Mouse (Mus musculus) macrophage (primary cell): ENCODE results near the gene 2210016F16Rik. TPM values are rescaled to one million over a fixed set of nuclear protein-coding genes. Genes with fewer than 3 reads are reported as not detected.

ENCODE experiments used
- H3K27ac ChIP-seq: fragments of 350-480 bp; formaldehyde crosslinking; 2 replicates; pipeline ENCODE4 v1.9.0; 2021
- H3K36me3 ChIP-seq: fragments of 350-480 bp; formaldehyde crosslinking; 2 replicates; pipeline ENCODE4 v1.9.0; 2021; ENCODE audit errors: inconsistent target
- H3K4me3 ChIP-seq: fragments of 350-480 bp; formaldehyde crosslinking; 2 replicates; pipeline ENCODE4 v1.9.0; 2021; ENCODE audit errors: inconsistent target
- H3K79me2 ChIP-seq: fragments of 350-480 bp; formaldehyde crosslinking; 2 replicates; pipeline ENCODE4 v1.9.0; 2021; ENCODE audit errors: inconsistent target
- WGBS: methylation state at CpG from one replicate; pipeline ENCODE4 v1.1.7; 2026; ENCODE audit warnings: inconsistent platforms; ENCODE audit not compliant: missing documents; 5-methylcytosine and 5-hydroxymethylcytosine counted together
- polyA plus RNA-seq: library from polyadenylated mRNA; stranded (reverse); fragments of 250-400 nt; gene quantifications from 3 replicates; pipeline ENCODE4 v1.2.4, GENCODE M21; 2018; ENCODE audit warnings: inconsistent platforms
- total RNA-seq, 78 experiments: library from RNA; depleted of rRNA; stranded (reverse); fragments of 250-400 nt; gene quantifications; 1 replicate in 9 of 78; 2 replicates in 24 of 78; 3 replicates in 43 of 78; 4 replicates in 2 of 78; pipeline ENCODE4 v1.2.4; 2018; ENCODE audit warnings: inconsistent platforms in 56 of 78

The 2210016F16Rik gene
- 10 to 100 TPM in 3 of 26 experiments, 1 to 10 TPM in 23; 1.1 to 11.1 (median 4.3) TPM for total RNA-seq (2018; cell fraction: chromatin; rRNA removed)
- 10 to 100 TPM; 13.8 to 29.2 (median 20.9) TPM for total RNA-seq (2018; cell fraction: cytosol; rRNA removed)
- total RNA-seq (2018; cell fraction: nucleus; rRNA removed): 10 to 100 TPM in 13 of 26 experiments, 1 to 10 TPM in 13; 4.3 to 23.7 (median 9.6) TPM
- polyA plus RNA-seq: 14.0 to 26.7 TPM (median 16.3 TPM) in 3 replicates

DNA sequence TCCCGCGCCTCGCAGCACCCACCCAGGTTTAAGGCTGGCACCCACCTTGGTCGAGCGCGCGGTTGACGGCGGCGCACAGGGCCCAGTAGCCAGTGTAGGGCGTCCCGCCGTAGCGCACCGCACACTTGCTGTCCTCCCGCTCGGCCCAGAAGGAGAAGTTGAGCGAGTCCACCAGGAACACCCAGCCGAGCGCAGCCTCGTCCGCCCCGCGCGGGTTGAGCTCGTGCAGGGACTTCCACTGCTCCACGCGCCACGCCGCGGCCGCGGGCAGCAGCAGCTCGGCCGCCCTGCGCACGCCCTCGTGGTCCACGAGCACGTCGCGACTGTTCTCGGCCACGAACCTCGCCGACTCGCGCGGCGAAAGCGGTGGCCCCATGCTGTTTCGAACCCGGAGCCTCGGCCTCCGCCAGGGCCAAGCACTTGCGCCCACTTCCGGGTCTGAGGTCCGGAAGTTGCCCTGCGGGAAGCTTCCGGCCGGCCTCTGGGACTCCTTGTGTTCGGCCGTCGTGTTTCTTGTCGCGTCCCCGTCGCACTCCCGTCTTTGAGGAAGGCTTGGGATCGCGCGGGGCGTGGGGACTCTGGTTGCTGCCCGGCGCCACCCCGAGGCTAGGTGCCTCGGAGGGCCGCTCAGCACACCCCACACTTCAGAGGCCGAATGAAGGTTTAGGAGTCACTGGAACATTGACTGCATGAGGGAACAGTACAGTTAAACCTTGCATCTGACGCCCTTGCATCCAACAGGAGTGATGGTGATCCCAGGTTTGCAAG, at the start of gene 2210016F16Rik:
2210016F16Rik (minus strand) TSS at position 447 of the 768 bp plus-strand sequence.
- WGBS: 3% methylated on average over 80 of the region's 80 CpGs
- H3K79me2 ChIP-seq: peaks cover 10% of the 10 kb centered on the region; the same call in 1 of the 2 replicates
- H3K36me3 ChIP-seq: peaks cover 28% of the 10 kb centered on the region
- H3K27ac ChIP-seq: no peak within 1 kb of the TSS
- H3K4me3 ChIP-seq: peak within 1 kb of the TSS; percentile 31

DNA sequence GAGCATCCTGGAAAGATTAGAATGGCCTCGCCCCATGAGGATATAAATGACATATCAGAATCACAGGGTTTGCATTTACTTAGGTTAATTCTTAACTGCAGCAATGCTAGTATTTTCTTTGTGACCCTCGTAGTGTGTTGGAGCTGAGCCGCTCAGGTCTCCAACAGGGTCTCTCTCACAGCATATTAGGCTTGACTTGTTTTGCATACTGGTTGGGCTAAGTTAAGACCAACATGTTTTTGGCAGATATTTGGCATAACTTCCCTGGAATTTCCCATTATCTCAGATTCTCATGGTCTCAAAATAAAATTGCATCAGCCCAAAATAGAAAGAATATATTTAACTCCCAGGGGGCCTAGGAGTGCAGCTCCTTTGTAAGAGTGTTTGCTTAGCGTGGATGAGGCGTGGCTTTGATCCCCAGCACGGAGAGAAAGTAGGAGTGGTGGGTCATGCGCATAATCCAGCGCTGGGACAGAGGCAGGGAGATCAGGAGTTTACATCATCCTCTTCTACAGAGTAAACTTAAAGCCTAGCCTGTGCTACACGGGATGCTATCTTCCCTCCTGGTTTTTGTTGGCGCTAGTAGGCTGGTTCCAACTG, 38.1 kb upstream of the 2210016F16Rik start:
- no peaks in the 10 kb centered on the region for H3K36me3 ChIP-seq
- 71% methylated on average over 10 of the region's 10 CpGs for WGBS
- no peak overlapping the region for H3K27ac ChIP-seq
- H3K4me3 ChIP-seq: no peak overlapping the region
- no peaks in the 10 kb centered on the region for H3K79me2 ChIP-seq

DNA sequence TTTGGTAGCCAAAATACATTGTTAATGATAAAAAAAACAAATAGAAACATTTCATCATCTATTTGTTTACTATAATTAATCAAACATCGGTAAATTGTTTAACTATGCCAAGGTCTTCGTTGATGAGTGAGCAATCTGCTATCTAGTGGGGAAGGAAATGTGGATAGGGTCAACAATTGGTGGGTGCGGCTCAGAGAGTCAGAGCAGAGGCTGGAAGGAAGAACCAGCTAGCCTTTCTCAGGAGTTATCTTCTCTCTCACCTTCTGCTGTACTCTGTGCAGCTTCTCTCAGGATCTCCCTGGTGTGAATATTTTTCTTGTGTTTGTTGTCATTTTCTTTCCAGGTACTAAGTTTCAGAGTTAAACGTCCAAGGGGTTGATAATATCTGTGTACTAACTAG, 37.2 kb upstream of the 2210016F16Rik start:
- no peaks in the 10 kb centered on the region for H3K79me2 ChIP-seq
- H3K27ac ChIP-seq: no peak overlapping the region
- 87% methylated on average over 4 of the region's 4 CpGs for WGBS
- H3K4me3 ChIP-seq: no peak overlapping the region
- H3K36me3 ChIP-seq: no peaks in the 10 kb centered on the region

DNA sequence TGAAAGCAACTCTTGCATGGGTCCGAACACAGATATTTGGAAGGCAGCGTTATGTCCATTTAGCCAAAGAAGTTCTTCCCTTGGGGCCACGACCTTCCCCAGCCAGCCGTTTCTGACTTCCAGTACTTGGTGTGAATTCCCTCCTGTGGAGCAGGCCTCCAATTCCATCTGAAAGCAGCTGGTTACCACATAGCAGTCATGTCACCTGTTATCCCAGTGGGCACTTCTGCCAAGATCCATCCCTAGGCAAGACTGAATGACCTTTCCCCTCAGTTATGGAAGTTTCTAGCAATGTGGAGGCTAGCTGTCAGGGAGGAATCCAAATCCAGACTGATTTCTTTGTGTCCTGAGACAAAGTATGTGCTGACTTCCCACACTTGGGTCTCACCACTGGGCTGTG, 36.0 kb upstream of the 2210016F16Rik start:
- no peaks in the 10 kb centered on the region for H3K79me2 ChIP-seq
- no peak overlapping the region for H3K27ac ChIP-seq
- H3K4me3 ChIP-seq: no peak overlapping the region
- H3K36me3 ChIP-seq: no peaks in the 10 kb centered on the region
- 92% methylated on average over 4 of the region's 4 CpGs for WGBS

DNA sequence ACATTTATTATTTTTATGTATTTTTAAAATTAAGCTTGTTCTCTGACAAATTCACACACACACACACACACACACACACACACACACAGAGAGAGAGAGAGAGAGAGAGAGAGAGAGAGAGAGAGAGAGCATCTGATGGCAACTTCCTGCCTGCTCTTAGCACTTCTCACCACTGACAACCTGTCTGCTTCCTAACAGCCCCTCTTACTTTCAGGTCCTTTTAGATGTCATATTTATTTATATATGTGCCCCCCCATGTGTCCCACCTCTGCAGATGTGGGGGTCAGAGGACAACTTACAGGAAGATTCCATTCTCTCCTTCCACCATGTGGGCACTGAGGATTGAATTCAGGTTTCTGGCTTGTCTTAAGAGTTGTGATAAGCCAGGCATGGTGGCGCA, 34.2 kb upstream of the 2210016F16Rik start:
- Histone ChIP-seq H3K27ac (no peak overlapping the region), H3K79me2 (no peaks in the 10 kb centered on the region), H3K4me3 (no peak overlapping the region), H3K36me3 (no peaks in the 10 kb centered on the region)
- WGBS: 89% methylated on average over 1 of the region's 1 CpGs

DNA sequence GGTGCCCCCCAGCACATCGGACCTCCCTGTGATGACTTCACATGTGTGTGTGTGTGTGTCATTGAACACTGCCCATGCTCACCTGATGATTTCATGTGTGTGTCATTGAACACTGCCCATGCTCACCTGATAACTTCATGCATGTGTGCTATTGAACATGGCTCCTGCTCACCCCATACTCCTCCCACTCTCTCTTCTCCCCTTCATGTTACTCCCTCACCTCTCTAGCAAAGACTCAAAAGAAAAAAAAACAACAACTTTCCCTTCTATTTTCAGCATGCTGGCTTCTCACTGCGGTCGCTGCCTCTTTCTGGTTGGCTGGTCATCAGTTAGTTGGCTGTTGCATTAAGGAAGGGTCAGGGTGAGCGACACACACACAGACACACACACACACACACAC, 33.6 kb upstream of the 2210016F16Rik start:
- Histone ChIP-seq H3K27ac (no peak overlapping the region), H3K79me2 (no peaks in the 10 kb centered on the region), H3K4me3 (no peak overlapping the region), H3K36me3 (no peaks in the 10 kb centered on the region)
- 89% methylated on average over 4 of the region's 4 CpGs for WGBS

DNA sequence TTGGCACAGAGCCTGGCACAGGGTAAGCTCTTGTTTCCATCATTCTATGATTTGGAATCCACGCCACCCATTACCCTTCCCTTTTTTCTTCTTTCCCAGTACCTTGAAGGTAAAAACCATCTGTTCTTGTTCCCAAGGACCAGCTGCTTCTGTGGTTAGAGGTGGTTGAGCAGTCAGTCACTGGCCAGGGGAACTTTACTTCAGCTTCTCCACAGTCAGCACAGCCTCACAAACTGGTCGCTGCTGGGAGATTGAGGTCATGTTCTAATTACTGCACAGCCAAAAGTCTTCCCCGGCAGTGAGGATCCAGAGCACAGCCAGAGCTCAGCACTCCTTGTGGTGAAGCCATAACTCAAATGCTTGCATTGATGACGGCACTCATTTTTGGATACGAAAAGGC, 30.8 kb upstream of the 2210016F16Rik start:
- H3K27ac ChIP-seq: no peak overlapping the region
- no peaks in the 10 kb centered on the region for H3K79me2 ChIP-seq
- no peak overlapping the region for H3K4me3 ChIP-seq
- WGBS: 87% methylated on average over 5 of the region's 5 CpGs
- H3K36me3 ChIP-seq: no peaks in the 10 kb centered on the region; the same call in 1 of the 2 replicates

DNA sequence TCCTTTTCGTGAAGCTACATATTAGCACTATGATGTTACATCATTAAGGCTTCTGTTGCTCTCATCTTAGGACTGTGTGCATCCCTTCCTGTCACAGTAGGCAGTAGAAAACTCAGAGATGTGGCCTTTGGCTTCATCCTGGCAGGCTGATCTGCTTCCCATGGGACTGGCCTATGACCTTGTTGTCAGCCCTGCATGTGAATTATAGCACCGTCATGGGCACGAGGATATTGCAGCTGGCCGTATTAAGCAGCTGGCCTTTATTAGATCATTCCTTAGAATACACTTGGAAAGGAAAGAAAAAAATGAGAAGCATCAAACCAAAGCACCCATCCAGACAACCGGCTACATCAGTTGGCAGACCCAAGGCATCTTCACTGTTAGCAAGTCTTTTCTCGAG, 30.3 kb upstream of the 2210016F16Rik start:
- H3K27ac ChIP-seq: no peak overlapping the region
- no peak overlapping the region for H3K4me3 ChIP-seq
- H3K79me2 ChIP-seq: no peaks in the 10 kb centered on the region
- peaks cover 2% of the 10 kb centered on the region; the same call in 1 of the 2 replicates for H3K36me3 ChIP-seq
- 93% methylated on average over 6 of the region's 6 CpGs for WGBS

DNA sequence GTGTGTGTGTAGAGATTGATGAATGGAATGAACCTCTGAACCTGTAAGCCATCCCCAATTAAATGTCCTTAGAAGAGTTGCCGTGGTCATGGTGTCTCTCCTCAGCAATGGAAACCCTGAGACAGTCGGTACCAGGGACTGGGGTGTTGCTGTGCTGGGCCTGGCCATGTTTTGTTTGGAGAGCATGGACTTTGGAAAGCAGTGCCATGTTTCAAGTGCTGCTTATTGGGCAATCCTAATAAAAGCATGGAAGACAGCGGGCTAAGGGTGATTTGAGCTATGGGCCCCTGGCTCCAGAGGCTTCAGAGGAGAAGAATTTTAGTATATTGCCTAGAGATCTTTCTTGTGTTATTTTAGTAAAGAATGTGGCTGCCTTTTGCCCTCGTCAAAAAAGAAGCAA, 26.0 kb upstream of the 2210016F16Rik start:
- 86% methylated on average over 4 of the region's 4 CpGs for WGBS
- H3K36me3 ChIP-seq: peaks cover 7% of the 10 kb centered on the region; the same call in 1 of the 2 replicates
- H3K4me3 ChIP-seq: no peak overlapping the region
- H3K27ac ChIP-seq: no peak overlapping the region
- peaks cover 16% of the 10 kb centered on the region for H3K79me2 ChIP-seq

DNA sequence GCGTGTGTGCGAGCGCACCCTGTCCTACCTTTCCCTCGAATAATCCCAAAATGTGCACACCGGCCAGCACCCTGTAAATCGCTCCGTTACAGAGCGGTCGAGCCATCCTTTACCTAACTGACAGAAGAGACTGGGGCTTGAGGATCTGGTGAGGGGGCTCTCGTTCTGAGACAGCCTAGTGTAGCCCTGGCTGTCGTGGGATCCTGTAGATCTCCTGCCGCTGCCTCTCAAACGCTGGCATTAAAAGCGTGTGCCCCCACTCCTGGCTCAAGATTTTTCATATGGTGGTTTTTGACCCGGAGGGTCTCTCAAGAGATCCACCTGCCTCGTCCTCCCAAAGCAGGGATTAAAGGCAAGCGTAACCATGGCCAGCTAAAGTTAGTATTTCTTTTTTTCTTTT, 18.2 kb upstream of the 2210016F16Rik start, which contains the start of gene Hnrnpk:
Hnrnpk (minus strand) TSS at position 101 of the 400 bp plus-strand sequence.
- Histone ChIP-seq H3K27ac (peak within 1 kb of the TSS; percentile 78), H3K36me3 (peaks cover 16% of the 10 kb centered on the region), H3K4me3 (peak within 1 kb of the TSS; percentile 52), H3K79me2 (peaks cover 79% of the 10 kb centered on the region)
- WGBS: 21% methylated on average over 7 of the region's 17 CpGs

DNA sequence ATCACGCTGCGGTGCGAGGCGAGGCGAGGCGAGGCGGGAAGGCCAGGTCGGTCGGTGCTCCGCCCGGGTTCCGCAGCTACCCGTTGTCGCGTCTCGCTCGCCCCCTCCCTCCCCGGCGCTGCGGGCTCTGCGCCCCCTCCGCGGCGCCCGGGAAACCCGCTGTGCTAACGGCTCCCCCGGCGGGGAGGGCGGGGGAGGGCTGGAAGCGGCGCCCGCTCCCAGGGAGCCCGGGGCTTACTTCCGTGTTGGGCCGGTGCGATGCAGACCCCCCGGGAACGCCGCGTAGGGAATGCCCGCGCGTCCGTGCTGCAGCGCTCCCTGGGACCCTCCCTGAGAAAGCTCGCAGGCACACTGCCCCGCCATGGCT, 17.7 kb upstream of the 2210016F16Rik start:
- peaks cover 22% of the 10 kb centered on the region for H3K36me3 ChIP-seq
- peak overlapping the region; percentile 52 for H3K4me3 ChIP-seq
- H3K79me2 ChIP-seq: peaks cover 84% of the 10 kb centered on the region
- WGBS: 2% methylated on average over 12 of the region's 48 CpGs
- H3K27ac ChIP-seq: peak overlapping the region; percentile 78

DNA sequence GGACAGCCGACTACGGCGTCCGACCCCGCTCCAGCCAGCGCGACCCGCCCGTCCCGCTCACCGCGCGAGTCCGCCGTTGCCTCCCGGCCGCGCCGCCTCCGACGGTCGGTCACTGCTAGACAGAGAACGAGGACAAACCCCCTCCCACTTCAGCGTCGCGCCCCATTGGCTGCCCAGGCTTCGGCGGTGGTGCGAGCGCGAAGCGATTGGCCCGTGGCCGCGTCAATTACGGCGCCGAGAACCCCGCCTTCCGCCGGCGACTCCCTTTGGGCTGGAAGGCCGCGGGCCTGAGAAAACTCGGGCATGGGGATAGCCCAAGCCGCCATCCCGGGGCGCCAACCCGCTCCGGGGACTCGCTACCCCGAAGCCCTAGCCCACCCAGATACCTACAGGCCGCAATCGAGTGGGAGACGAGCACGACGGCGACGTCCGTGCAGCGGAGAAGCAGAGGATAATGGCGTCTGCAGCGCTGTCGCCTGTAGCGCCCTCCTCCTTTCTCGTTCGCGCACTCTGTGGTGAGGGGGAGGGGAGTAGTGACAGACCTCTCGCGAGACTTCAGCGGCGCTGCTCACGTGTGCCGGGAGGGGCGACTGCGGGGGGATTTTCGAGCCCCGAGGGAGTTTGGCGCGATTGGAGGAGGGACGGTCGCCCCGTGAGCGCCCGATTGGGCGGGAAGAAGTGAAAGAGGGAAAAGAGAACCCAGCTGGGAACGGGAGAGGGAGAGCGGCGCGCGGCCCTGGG, 17.1 kb upstream of the 2210016F16Rik start, which contains the start of gene Rmi1:
Rmi1 (plus strand) TSS at position 246 of the 741 bp plus-strand sequence.
- under 1% methylated on average over 69 of the region's 91 CpGs for WGBS
- H3K79me2 ChIP-seq: peaks cover 84% of the 10 kb centered on the region
- H3K4me3 ChIP-seq: peak within 1 kb of the TSS; percentile 88
- peak within 1 kb of the TSS; percentile 78 for H3K27ac ChIP-seq
- peaks cover 27% of the 10 kb centered on the region for H3K36me3 ChIP-seq

DNA sequence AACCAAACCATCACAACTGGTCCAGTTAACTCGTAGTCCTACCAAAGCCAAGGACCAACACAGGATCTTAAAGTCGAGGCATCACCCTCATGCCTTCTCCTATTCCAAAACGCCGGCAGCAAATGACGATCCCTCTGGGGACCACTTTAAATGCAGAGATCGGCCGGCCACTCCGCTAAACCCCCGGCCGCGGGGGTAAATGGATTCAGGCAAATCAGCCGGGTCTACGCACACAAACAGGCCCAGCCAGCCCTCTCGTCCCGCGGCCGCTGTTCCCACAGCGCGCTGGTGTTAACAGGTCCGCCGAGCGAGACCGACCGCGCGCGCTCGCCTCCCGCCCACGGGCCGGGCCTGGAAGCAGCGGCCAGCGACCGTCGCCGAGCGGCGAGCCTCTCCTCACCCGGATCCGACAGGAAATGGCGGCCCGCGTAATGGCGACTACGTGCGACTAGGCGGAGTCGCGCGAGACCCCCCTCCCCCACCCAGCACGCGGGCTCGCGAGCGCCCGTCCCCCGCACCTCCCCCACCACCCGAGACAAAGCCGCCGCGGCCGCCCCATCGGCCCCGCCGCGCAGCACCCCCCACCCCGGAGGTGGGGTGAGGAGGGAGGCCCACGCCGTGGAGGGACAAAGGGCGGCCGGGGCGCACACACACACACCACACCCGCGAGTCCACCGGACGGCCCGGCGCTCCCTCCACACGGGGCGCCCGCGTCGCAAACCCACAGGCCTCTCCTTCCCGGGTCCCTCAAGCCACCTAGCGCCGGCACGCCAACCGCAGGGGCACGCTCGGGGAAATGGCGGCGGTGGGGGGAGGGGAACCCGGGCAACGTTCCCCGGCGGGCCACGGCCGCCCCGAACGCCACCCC, 16.3 kb upstream of the 2210016F16Rik start:
- peak overlapping the region; percentile 88 for H3K4me3 ChIP-seq
- peak overlapping the region; percentile 56 for H3K27ac ChIP-seq
- peaks cover 84% of the 10 kb centered on the region for H3K79me2 ChIP-seq
- WGBS: 2% methylated on average over 68 of the region's 100 CpGs
- H3K36me3 ChIP-seq: peaks cover 35% of the 10 kb centered on the region
